Mouse (Mus musculus): Measurements from ENCODE around the gene Ino80.

Gene Ino80

DNA sequence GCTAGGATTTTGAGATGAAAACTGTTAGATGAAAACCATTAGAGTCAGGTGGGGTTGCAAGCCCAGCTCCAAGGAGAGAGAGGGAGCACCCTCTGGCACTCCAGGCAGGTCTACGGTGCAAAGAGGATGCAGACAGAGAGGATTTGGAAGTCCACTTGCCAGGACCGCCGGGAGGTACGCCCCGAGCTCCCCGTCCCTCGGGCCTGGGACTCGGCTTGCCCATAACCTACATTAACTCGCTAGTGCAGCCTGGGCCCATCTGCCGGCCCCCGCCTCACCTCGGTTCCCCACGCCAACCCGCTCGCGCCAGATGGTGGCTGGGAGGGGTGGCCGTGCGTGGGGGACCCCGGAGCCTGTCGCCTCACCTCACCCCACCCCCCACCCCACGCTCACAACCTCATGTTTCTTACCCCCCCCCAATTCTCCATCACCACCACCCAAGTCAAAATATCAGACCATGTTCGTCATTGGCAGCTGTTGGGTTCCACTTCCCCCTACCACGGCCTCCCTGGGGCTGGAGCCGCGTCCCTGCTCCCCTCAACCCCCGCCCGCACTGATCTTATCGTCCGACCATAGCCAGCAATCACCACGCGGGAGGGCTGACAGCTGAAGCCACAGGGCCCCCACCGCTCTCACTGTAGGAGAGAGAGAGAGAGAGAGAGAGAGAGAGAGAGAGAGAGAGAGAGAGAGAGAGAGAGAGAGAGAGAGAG lies 153.5 kb downstream of the Ino80 start:
- no peak for DNase-seq (ENCODE audit: low read depth)

Data from naive thymus-derived CD4-positive, alpha-beta T cell, adult 2 months (primary cell).